Mouse (Mus musculus): ENCODE data around the gene Rbfox1.

The Rbfox1 gene

GRCm38 (mm10) chr16:6091326-6092123 lies 206.4 kb downstream of the Rbfox1 start:
- DNase-seq (ENCODE audit: extremely low read depth, insufficient read length, low spot score) = no peak

GRCm38 (mm10) chr16:6095604-6096372 lies 210.6 kb downstream of the Rbfox1 start:
- no peak for DNase-seq (ENCODE audit: extremely low read depth, insufficient read length, low spot score)

- no peak for DNase-seq (ENCODE audit: extremely low read depth, insufficient read length, low spot score)
Observed at GRCm38 (mm10) chr16:6097244-6098040, 212.3 kb downstream of the Rbfox1 start.

DNA sequence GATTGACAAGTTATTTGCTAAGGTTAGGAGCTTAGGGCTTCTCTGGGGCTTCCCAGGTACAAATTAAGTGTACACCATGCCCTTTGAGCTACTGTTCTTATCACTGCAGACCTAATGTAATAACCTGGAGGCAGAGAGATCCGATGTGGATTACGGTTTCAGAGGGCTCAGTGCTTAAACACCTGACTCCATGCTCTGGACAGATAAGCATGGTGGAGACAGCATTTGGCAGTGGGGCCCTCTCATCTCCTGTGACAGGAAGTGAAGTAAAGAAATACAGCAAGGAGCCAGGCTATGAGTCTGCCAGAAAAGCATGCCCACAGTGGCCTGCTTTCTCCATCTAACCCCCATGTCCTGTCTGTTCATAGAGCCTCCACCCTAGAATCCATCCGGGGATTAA lies 213.0 kb downstream of the Rbfox1 start:
- DNase-seq (ENCODE audit: extremely low read depth, insufficient read length, low spot score) = no peak

DNA sequence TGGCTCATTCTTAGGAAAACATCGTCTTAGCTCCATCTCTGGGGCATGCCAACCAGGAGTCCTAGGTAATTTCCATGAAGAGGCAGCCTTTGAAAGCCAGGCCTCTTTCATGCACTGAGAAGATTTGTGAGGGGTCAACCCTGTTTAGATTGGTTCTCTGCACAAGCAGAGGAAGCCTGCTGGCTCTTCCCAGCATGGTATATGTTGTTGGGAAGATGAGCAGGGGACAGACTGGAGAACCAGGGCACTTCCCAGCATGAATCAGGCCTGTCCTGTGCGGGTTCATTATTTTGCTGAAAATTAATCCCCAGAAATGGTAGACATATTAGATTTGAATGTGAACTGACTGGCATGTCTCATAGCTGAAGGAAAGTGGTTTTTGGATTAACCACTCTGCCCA lies 214.4 kb downstream of the Rbfox1 start:
- no peak for DNase-seq (ENCODE audit: extremely low read depth, insufficient read length, low spot score)

GRCm38 (mm10) chr16:6100421-6100877 lies 215.3 kb downstream of the Rbfox1 start:
- no peak for DNase-seq (ENCODE audit: extremely low read depth, insufficient read length, low spot score)

GRCm38 (mm10) chr16:6103713-6104112 lies 218.6 kb downstream of the Rbfox1 start:
- DNase-seq (ENCODE audit: extremely low read depth, insufficient read length, low spot score) = no peak

- DNase-seq (ENCODE audit: extremely low read depth, insufficient read length, low spot score) = no peak
Observed at GRCm38 (mm10) chr16:6110121-6110520, 225.0 kb downstream of the Rbfox1 start.

- no peak for DNase-seq (ENCODE audit: extremely low read depth, insufficient read length, low spot score)
Observed at GRCm38 (mm10) chr16:6113836-6114475, 228.8 kb downstream of the Rbfox1 start.

DNA sequence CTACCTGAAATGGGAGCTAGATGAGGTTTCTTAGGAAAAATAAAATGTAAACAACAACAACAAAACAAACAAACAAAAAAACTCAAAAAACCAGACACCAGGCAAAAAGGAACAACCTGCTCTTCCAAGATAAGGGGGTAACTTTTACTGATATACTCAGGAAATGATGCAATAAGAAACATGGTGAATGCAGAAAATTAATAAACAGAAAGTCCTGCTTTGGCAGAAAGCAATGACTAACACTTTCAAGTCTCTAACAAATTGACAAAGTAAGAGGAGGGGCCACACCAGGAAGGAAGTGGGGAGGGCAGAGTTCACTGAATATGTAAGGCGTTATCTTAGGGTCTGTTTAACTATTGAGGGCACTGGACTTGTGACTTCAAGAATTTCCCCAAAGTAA lies 234.3 kb downstream of the Rbfox1 start:
- no peak for DNase-seq (ENCODE audit: extremely low read depth, insufficient read length, low spot score)

DNA sequence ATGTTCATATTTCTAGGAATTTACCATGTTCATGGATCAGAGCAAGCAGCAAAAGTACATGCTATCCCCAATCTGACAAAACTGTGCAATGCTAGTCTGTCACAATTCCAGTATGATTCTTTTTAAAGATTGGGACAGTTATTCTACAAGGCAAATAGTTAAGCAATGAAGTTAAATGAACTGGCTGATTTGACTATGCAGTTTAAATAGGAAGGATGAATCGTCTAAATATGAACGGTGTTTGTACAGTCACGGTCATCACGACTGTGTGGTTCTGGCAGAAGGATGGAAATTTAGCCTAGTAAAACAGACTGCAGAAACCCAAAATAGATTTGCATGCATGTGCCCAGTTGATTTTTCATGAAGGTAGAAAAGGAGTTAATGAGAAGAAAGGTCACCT lies 236.1 kb downstream of the Rbfox1 start:
- no peak for DNase-seq (ENCODE audit: extremely low read depth, insufficient read length, low spot score)

GRCm38 (mm10) chr16:6122859-6123258 lies 237.7 kb downstream of the Rbfox1 start:
- no peak for DNase-seq (ENCODE audit: extremely low read depth, insufficient read length, low spot score)

DNA sequence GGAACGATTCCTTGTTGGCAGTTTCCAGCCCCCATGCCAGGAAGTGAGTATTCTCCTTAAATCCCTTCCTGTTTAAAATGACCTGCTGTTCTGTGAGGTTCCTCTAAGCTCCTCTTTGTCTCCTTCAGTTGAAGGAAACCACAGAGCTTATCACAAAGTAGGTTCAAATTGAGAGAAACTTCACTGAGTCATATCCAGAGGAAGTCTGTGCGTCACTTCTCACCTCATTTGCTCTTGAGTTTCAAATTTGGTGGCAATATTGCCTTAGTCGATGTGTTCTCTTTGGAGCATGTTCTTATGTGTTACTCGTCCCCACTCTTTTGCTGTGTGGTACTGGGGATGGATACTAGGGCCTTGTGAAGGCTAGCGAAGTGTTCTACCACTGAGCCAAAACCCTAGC lies 243.2 kb downstream of the Rbfox1 start:
- DNase-seq (ENCODE audit: extremely low read depth, insufficient read length, low spot score) = no peak

GRCm38 (mm10) chr16:6135016-6135415 lies 249.9 kb downstream of the Rbfox1 start:
- no peak for DNase-seq (ENCODE audit: extremely low read depth, insufficient read length, low spot score)

GRCm38 (mm10) chr16:6139432-6139831 lies 254.3 kb downstream of the Rbfox1 start:
- DNase-seq (ENCODE audit: extremely low read depth, insufficient read length, low spot score) = no peak

- DNase-seq (ENCODE audit: extremely low read depth, insufficient read length, low spot score) = no peak
Observed at GRCm38 (mm10) chr16:6147957-6148356, 262.8 kb downstream of the Rbfox1 start.

GRCm38 (mm10) chr16:6149345-6149744 lies 264.2 kb downstream of the Rbfox1 start:
- DNase-seq (ENCODE audit: extremely low read depth, insufficient read length, low spot score) = no peak

DNA sequence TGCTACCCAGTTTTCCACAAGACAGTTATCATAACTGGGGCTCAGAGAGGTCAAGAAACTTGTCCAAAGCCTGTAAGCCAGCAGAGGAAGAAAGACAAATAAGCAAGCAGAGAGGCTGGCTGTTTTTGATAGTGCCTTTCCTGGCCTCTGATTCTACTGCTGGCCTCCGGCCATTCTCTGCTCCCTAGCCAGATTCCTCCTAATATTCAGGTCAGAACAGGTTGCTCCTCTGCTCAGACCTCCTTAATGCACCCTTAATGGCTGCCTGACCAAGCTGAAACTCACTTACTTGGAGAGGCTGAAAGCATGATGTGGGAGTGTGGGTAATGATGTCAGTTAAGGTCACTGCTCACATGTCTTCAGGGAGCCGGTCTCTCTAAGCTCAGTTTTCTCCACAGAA lies 270.4 kb downstream of the Rbfox1 start:
- no peak for DNase-seq (ENCODE audit: extremely low read depth, insufficient read length, low spot score)

GRCm38 (mm10) chr16:6164476-6164875 lies 279.3 kb downstream of the Rbfox1 start:
- DNase-seq (ENCODE audit: extremely low read depth, insufficient read length, low spot score) = no peak

- DNase-seq (ENCODE audit: extremely low read depth, insufficient read length, low spot score) = no peak
Observed at GRCm38 (mm10) chr16:6169346-6169745, 284.2 kb downstream of the Rbfox1 start.

DNA sequence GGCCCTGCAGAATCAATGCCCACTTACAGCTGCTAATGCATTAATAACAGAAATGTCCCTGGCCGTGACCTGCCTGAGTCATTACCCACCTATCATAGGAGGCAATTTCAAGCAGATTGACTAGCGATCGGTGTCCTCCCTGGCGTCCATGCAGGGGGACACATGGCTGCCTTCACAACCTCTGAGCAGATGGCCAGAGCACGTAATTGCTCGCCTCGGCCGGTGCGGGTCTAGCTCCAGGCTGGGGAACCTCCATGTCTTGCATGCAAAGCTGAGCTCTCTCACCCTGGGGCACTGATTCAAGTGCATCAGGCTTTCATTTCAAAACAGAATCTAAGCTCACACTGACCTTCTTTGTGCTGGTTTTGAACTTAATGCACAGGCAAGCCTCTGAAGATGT lies 295.7 kb downstream of the Rbfox1 start:
- DNase-seq (ENCODE audit: extremely low read depth, insufficient read length, low spot score) = no peak
